Mouse (Mus musculus) cerebellum, postnatal 4 days (tissue): ENCODE measurements around the gene Mettl6.
"Not testable (repeated sequence)": the region's sequence is repeated elsewhere in the genome, so short reads cannot be mapped to it uniquely, and the experiment has no call there.

ENCODE experiments used
- DNase-seq, 2 experiments: peaks; one replicate each; pipeline ENCODE4 v3.0.0; 2022; ENCODE audit warnings: low spot score in 2 of 2, mixed read lengths in 1 of 2

The Mettl6 gene

DNA sequence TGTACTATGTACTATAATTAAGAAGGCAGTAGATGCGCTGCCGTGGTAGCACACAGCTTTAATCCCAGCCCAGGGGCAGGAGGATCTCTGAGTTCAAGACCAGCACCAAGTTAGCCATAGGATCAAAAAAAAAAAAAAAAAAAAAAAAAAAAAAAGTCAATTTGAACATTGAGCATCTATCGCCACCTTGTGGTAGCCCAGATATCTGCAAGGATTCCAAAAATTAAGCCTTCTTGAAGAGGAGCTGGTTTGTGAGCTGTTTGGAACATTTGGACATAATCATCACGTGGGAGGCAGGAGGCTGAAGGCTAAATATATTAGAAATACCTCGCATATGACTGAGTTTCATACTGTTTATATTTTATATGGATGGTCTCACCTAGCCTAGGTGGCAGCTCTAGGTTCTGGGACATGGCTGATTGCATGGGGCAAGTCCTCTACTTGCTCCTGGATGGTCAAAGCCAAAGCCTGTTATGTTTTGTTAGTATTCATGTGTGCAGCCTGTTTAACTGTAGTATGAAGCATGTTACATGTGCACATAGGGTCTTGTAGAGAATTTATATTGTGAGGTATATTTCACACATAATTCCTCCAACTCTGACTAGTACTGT lies 22.3 kb downstream of the Mettl6 start:
- peak; percentile 37 to 69 for DNase-seq

DNA sequence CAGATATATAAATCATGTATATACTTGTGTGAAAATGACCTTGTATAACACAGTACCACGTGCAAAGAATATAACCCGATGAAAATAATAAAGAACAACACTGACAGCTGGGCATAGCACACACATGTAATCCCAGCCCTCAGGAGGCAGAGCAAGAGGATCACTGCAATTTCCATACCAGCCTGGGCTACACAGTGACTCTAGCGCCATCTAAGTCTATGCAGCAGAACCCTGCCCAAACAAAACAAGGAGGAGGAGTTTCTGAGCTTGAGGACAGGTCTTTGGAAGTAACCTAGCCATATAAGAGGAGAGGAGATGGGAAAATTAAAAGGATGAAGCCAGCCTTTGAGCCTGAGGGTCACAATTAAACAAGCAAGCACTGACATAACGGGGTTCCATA lies 25.1 kb downstream of the Mettl6 start:
- DNase-seq = no peak

DNA sequence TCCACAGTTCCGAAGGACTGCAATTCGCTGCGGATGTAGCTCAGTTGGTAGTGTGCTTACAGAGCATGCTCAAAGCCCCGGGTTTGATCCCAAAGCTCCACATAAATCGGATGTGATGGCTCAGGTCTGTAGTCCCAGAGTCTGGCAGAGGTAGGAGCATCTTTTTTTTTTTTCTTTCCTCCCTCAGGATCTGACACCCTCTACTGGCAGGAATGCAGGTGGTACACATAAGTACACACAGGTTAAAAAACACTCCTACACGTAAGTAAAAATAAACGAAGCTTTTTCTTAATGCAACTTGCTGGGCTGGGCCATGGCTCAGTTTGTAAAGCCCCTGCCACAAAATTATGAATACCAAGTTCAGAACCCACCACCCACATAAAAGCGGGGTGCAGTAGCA lies 30.7 kb downstream of the Mettl6 start:
- DNase-seq = no peak

DNA sequence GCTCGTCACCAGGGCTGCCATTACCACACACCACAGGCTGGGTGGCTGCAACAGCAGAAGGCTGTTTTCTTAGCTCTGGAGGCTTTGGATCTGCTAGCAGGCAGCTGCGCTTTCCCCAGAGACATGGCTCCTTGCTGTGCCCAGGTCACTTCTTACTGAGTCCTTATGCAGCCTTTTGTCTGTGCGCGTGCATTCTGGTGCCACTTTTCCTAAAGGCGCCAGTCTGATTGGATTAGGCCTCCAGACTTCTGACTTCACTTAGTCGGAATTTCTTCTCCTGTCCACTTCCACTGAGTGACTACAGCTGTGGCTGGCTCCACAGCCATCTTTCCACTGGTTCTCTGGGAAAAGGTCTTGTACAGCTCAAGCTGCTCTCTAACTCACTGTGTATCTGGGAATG lies 32.0 kb downstream of the Mettl6 start:
- no peak for DNase-seq

GRCm38 (mm10) chr14:31462226-31462625 lies 32.6 kb downstream of the Mettl6 start:
- not testable (repeated sequence) for DNase-seq

DNA sequence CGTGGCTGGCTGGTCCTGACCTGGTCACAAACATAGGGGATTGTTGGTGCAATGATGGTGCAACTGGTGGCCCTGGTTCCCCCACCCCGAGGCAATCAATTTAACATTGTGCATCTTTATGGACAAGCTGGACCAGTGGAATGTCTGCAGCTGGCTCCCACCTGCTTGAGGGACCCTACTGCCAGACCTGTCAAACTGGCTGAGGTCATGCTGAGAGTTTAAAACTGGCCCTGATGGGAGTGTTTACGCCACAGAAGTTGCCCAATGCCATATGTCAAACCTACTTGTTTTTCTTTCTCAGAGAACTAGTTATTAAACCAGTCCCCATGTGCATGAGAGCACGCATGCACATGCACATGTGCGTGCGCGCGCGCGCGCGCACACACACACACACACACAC lies 36.8 kb downstream of the Mettl6 start:
- DNase-seq = no peak

- DNase-seq = no peak
Measured at GRCm38 (mm10) chr14:31456064-31456721, 38.6 kb downstream of the Mettl6 start.

DNA sequence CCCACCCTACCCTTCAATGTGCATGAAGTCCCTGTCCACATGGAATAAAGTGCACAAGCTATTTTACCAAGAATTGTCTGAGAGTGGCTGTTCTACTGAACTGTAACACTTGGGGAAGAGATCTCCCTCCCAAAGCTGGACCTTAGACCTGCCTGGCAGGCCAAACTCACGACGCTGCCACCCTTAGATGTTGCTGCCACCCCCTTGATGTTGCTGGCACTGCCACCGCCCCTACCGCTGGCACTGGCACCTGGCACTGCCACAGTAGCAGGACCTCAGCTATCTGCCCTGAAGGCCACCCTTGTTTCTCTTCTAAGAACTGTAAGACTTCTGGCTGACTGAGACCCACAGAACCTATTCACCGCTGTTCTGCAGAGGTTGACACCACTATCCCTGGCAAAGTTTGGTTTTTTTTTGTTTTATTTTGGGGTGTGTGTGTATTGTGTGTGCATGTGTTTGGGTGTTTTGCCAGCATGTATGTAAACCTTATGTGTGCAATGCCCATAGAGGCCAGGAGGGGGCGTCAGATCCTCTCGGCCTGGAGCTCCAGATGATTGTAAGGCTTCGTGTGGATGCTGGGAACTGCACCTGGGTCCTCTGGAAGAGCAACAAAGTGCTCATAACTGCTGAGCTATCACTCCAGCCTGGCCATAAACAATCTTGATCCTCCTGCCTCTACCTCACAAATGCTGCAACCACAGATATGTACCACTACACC lies 39.8 kb downstream of the Mettl6 start:
- DNase-seq = no peak

DNA sequence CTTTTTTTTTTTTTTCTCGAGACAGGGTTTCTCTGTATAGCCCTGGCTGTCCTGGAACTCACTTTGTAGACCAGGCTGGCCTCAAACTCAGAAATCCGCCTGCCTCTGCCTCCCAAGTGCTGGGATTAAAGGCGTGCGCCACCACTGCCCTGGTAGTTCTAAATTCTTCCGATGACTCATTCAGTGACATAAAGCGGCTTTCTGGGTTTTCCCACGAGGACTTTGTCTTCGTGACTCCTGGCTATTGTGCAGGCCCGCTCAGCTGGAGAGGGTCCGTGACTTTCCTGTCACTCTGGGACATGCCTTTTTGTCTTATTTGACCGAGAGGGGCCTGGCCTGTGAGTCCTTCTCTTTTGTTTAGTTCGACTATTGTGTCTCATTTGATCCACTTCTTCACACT lies 40.9 kb downstream of the Mettl6 start:
- not testable (repeated sequence) for DNase-seq

DNA sequence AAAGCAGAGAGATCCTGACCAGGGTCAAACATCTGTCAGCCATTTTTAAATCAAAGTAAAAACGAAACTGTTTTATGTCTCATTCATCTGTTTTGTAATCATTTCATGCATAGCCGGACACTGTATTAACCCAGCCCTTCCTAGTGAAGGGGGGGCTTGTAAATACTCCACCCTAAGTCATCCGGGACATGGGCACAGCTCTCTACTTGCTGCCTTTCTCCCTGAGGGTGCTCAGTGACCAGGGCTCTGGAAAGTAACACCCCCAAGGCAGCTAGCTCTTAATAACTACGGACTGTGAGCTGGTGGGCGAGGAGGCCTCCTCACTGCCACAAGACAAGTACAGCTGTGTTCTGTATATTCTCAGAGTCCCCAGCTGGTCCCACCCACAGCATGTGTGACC lies 45.8 kb downstream of the Mettl6 start:
- DNase-seq = no peak

GRCm38 (mm10) chr14:31443616-31444015 lies 51.2 kb downstream of the Mettl6 start:
- no peak for DNase-seq

- DNase-seq = no peak
Measured at GRCm38 (mm10) chr14:31440725-31441124, 54.1 kb downstream of the Mettl6 start.

- no peak for DNase-seq
Measured at GRCm38 (mm10) chr14:31440230-31440629, 54.6 kb downstream of the Mettl6 start.

DNA sequence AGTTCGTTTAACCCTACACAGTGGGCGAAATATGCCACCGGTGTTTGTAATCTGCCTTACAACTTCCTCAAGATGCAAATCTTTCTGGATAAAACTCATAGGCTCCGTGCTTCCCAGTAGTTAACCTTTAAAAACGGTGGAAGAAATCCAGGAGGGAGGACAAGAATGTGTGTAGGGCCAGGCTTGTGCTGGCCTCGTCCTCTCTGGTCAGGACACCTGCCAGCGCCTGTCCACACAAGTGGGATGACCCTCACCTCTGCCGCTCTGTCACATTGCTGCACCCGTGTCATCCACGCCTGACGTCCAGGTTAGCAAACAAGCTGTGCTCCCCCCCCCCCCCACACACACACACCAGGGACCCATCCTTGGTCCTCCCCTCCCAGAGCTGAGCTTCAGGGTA lies 55.6 kb downstream of the Mettl6 start:
- no peak for DNase-seq

GRCm38 (mm10) chr14:31437826-31438529 lies 56.9 kb downstream of the Mettl6 start:
- peak in 1 of 2 experiments; percentile 17 for DNase-seq

- DNase-seq = peak; percentile 97 to 99
Measured at GRCm38 (mm10) chr14:31435930-31436693, 58.7 kb downstream of the Mettl6 start, which contains the start of gene Sh3bp5. Gene Sh3bp5 (minus strand): TSS chr14:31436078.

GRCm38 (mm10) chr14:31435018-31435915 lies 59.6 kb downstream of the Mettl6 start:
- DNase-seq = peak in 1 of 2 experiments; percentile 57

DNA sequence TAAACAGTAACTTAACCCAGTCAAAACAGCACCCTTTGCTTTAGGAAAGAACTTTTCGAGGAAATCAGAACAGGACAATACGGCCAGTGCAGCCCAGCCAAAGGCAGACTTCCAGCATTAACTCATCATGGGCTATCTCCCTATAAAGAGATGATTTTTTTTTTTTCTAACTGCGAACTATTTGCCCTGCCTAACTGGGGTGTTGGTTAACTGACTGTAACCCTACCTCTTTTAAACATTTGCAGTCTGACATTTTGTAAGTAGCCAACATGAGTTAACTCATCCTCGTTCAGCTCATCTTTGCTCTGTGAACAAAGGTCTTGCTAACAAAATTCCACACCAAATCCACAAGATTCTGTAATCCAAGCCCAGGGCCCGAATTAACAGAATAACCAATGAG lies 60.4 kb downstream of the Mettl6 start:
- DNase-seq = no peak

DNA sequence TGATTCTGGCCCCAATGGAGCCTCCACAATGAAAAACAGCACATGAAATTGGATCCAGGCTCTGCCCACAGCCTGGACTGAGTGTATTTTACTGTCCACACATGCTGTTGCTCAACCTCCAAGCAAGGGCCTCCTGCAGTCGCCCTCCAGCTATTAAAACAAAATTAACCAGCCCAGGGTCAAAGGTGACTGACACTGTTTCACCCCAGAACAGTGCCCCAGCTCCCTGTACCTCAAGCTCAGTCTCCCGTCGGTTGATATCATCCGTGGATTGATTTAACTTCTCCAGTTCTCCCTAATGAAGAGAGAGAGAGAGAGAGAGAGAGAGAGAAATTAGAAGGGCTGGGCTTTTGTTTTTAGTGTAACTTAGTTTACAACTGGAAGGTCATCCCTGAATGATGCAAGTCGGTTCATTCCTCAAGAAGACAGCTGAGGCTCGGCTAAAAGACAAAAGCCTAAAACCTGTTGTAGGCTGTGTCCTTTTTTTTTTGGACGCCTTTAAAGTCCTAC lies 60.9 kb downstream of the Mettl6 start:
- no peak for DNase-seq

- no peak for DNase-seq
Measured at GRCm38 (mm10) chr14:31433126-31433525, 61.7 kb downstream of the Mettl6 start.
